In the genomic region with DNA sequence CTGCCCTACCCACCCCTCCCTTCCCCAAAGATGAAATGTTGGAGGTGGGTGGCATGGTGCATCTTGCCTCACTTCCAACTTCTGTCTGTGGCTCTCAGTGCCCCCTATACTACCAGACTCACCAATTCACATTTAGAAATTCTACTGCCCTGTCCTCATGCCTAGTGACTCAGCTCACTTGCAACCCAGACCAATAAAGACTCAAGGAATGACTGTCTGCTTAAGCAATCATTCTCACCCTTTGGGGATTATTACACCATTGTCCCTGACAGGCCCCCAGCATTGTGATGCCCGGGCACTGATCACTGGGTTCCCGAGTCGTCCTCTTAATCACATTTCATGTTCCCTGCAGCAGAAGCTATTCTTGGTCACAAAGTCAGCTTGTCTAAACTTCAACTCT, we compare ENCODE assay signal across 25 mouse cellular contexts. TPM values are rescaled to one million over a fixed set of nuclear protein-coding genes. Genes with fewer than 3 reads are reported as not detected.
"Had no signal": no experiment of that assay in that cellular context is flagged by ENCODE, and none has a peak within 500 bp of the region (broad histone marks: within the 10 kb centered on the region; RNA-seq: fewer than 3 reads in every experiment).

No protein-coding gene starts in this region.

- H3K9me3 ChIP-seq: kidney, embryonic 15.5 days; limb, embryonic 12.5 days; limb, embryonic 15.5 days; megakaryocyte, embryonic 14.5 days; midbrain, embryonic 10.5 days; midbrain, embryonic 13.5 days; neural tube, embryonic 13.5 days; stomach, embryonic 15.5 days had no signal

- DNase-seq: kidney, postnatal 10 days; kidney, postnatal 36 days; layer of hippocampus, postnatal 36 days; liver, postnatal 0 days; lung, embryonic 14.5 days; retina, postnatal 1 day; right cerebral cortex, postnatal 25 days; spleen, adult 18-20 months; thymus, postnatal 25 days had no signal

- H3K4me2 ChIP-seq: kidney, embryonic 15.5 days; limb, embryonic 12.5 days; limb, embryonic 15.5 days; liver, embryonic 11.5 days; lung, embryonic 14.5 days; midbrain, embryonic 13.5 days; neural tube, embryonic 13.5 days; stomach, embryonic 15.5 days had no signal

- ATAC-seq: liver, postnatal 0 days; lung, postnatal 0 days; midbrain, embryonic 13.5 days; midbrain, embryonic 16.5 days had no signal

- H3K27ac ChIP-seq: kidney, embryonic 15.5 days; left cerebral cortex, adult 2 months; limb, embryonic 12.5 days; limb, embryonic 15.5 days; liver, embryonic 14.5 days; macrophage; midbrain, embryonic 10.5 days; midbrain, embryonic 13.5 days; neural tube, embryonic 13.5 days; stomach, embryonic 15.5 days had no signal

- H3K4me1 ChIP-seq: limb, embryonic 12.5 days; limb, embryonic 15.5 days; megakaryocyte, embryonic 14.5 days had no signal

- H3K27me3 ChIP-seq: kidney, embryonic 15.5 days; limb, embryonic 12.5 days; limb, embryonic 15.5 days; megakaryocyte, embryonic 14.5 days; stomach, embryonic 15.5 days had no signal

- H3K36me3 ChIP-seq: kidney, embryonic 15.5 days; limb, embryonic 12.5 days; limb, embryonic 15.5 days; midbrain, embryonic 10.5 days; midbrain, embryonic 13.5 days; neural tube, embryonic 13.5 days; stomach, embryonic 15.5 days had no signal

- H3K4me3 ChIP-seq: kidney, embryonic 15.5 days; left cerebral cortex, adult 2 months; limb, embryonic 12.5 days; limb, embryonic 15.5 days; megakaryocyte, embryonic 14.5 days; midbrain, embryonic 10.5 days; midbrain, embryonic 13.5 days; myocyte; neural tube, embryonic 13.5 days; stomach, embryonic 15.5 days had no signal

- H3K9ac ChIP-seq: kidney, embryonic 15.5 days; limb, embryonic 12.5 days; limb, embryonic 15.5 days; liver, embryonic 14.5 days; liver, postnatal 0 days; lung, embryonic 14.5 days; midbrain, embryonic 13.5 days; neural tube, embryonic 13.5 days; stomach, embryonic 15.5 days had no signal

RNA-seq across cellular contexts. Expression of gene Spon1, which starts 57.2 kb away (rescaled TPM):
- total RNA-seq: monocyte, adult 5-6 weeks had no signal
- polyA plus RNA-seq: macrophage had no signal
